Mouse (Mus musculus) intestine, embryonic 16.5 days (tissue): ENCODE data around the gene Zfp609. TPM values are rescaled to one million over a fixed set of nuclear protein-coding genes. Genes with fewer than 3 reads are reported as not detected.

Experiments used
- ATAC-seq: fragments of 200-750 bp; cut with Nextera tagmentation; 2 replicates; pipeline ENCODE4 v1.8.0; 2017; ENCODE audit warnings: moderate TSS enrichment, moderate library complexity
- H3K27ac ChIP-seq: fragments of 300-500 bp; sonication (generic); 2 replicates; pipeline ENCODE4 v1.5.1; 2014; ENCODE audit warnings: mild to moderate bottlenecking, low read length
- H3K27me3 ChIP-seq: fragments of 300-500 bp; sonication (generic); replicated peaks from 2 replicates; pipeline ENCODE4 v1.6.1; 2014; ENCODE audit warnings: low read length, control low read depth, mixed read lengths; ENCODE audit not compliant: control insufficient read depth, insufficient read depth
- H3K36me3 ChIP-seq: fragments of 300-500 bp; sonication (generic); 2 replicates; pipeline ENCODE4 v1.6.1; 2014; ENCODE audit warnings: low read length, control low read depth; ENCODE audit not compliant: control insufficient read depth, insufficient read depth
- H3K4me1 ChIP-seq: fragments of 300-500 bp; sonication (generic); 2 replicates; pipeline ENCODE4 v1.6.1; 2014; ENCODE audit warnings: low read length, control low read depth, mixed read lengths; ENCODE audit not compliant: control insufficient read depth, insufficient read depth
- H3K4me2 ChIP-seq: fragments of 300-500 bp; sonication (generic); 2 replicates; pipeline ENCODE4 v1.6.1; 2014; ENCODE audit warnings: low read depth, low read length, control low read depth
- H3K4me3 ChIP-seq: fragments of 300-500 bp; sonication (generic); 2 replicates; pipeline ENCODE4 v1.5.1; 2014; ENCODE audit warnings: mild to moderate bottlenecking, low read length
- H3K9ac ChIP-seq: fragments of 300-500 bp; sonication (generic); 2 replicates; pipeline ENCODE4 v1.6.1; 2014; ENCODE audit warnings: low read depth, low read length
- H3K9me3 ChIP-seq: fragments of 300-500 bp; sonication (generic); 2 replicates; pipeline ENCODE4 v1.6.1; 2016; ENCODE audit warnings: low read length, control low read depth; ENCODE audit not compliant: control insufficient read depth
- WGBS: fragments of 180-500 bp; shearing (Covaris S2); extraction: QIAGEN DNeasy Blood & Tissue Kit; methylation state at CpG from one replicate; pipeline ENCODE4 v1.1.7; 2014; 5-methylcytosine and 5-hydroxymethylcytosine counted together
- polyA plus RNA-seq: library from polyadenylated mRNA; unstranded; fragments of >200 nt; fragmentation: Nextera tagmentation; extraction: Ambion mirVana; gene quantifications from 2 replicates; pipeline ENCODE4 v1.2.1, GENCODE M21; 2015

Zfp609 gene
- 3.8 and 4.2 TPM in 2 replicates for polyA plus RNA-seq

DNA sequence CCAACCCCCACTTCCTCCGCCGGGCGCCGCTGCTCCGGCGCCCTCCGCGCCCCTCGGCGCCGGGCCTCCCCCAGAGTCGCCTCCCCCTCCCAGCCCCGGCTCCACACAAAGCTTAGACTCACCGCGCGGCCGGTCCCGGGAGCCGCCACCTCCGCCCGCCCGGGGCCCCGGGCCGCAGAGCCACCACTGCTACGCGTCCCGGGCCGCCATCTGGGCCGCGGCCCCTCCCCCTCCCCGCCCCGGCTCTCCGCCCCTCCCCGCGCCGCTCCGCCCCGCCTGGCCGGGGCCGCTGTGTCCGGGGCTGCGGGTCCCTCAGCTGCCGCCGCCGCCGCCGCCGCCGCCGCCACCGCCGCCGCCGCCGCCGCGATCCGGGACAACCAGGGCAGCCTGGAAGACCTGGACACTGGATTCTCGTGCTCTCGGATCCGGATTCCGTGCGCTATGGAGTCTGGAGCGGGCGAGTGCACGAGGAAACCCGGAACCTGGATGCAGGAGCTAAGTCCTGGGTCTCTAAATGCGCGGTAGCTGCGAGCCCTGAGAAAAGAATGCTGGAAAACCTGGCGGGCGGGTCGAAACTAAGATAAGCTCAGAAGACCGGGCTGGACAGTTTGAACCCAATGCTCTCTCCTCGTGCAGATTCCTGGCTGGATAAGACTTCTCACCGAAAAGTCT lies at the start of gene Zfp609:
Zfp609 (minus strand) TSS at position 221 of the 672 bp plus-strand sequence.
- Histone ChIP-seq H3K4me2 (peak within 1 kb of the TSS; percentile 86), H3K4me3 (peak within 1 kb of the TSS; percentile 88), H3K27ac (peak within 1 kb of the TSS; percentile 99), H3K9ac (peak within 1 kb of the TSS; percentile 94), H3K4me1 (peaks cover 34% of the 10 kb centered on the region), H3K36me3 (no peaks in the 10 kb centered on the region), H3K9me3 (no peaks in the 10 kb centered on the region), H3K27me3 (no peaks in the 10 kb centered on the region)
- WGBS, result under 1% methylated on average over 69 of the region's 76 CpGs
- peak; percentile 88 for ATAC-seq

- H3K4me2 ChIP-seq, result no peak overlapping the region
- no peaks in the 10 kb centered on the region for H3K9me3 ChIP-seq
- H3K4me1 ChIP-seq, result no peaks in the 10 kb centered on the region
- no peak overlapping the region for H3K27ac ChIP-seq
- H3K4me3 ChIP-seq, result no peak overlapping the region
- H3K27me3 ChIP-seq, result no peaks in the 10 kb centered on the region
- no peak for ATAC-seq
- 79% methylated on average over 1 of the region's 1 CpGs for WGBS
- H3K9ac ChIP-seq, result no peak overlapping the region
- no peaks in the 10 kb centered on the region; the same call in 1 of the 2 replicates for H3K36me3 ChIP-seq
Measured at GRCm38 (mm10) chr9:65859656-65860055, 32.3 kb upstream of the Zfp609 start.

DNA sequence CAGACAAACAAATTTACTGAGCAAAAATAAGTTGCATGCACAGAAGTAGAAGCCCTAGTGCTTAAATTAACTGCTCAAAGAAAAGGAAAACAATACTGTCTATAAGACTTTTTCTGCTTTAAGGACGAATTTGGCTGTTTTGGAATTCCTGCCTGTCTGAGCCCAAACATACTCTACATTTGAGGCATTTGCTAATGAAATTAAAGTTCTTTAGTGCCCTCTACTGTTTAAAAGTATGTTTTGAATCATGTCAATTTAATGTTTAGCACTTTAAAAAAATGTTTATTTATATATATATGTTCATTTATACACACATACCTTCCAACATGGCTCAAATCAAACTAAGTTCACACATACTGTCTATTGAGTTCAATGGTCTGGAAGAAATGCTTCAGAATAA lies 22.8 kb upstream of the Zfp609 start:
- H3K4me1 ChIP-seq, result no peaks in the 10 kb centered on the region
- H3K4me2 ChIP-seq, result no peak overlapping the region
- H3K36me3 ChIP-seq, result no peaks in the 10 kb centered on the region
- 12% methylated on average over 1 of the region's 1 CpGs for WGBS
- no peaks in the 10 kb centered on the region for H3K9me3 ChIP-seq
- no peak for ATAC-seq
- H3K27me3 ChIP-seq, result no peaks in the 10 kb centered on the region
- no peak overlapping the region for H3K27ac ChIP-seq
- H3K4me3 ChIP-seq, result no peak overlapping the region
- no peak overlapping the region for H3K9ac ChIP-seq

DNA sequence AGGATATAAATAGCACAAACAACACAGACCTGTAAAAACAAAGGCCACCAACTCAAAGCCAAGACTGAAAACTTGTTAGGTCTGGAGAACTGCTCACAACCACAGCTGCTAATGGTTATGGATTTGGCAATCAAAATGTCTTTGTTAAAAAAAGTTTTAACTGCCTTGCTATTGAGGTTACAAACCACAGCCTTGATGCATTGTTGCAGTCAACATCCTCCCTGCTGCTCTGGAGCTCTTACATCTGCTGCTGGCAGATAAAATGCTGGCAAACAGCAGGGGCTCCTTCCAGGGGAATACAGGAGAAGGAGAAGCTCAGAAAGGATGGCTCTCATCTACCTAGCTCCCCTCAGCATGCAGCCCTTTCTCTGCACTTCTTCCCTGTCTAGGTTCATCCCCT lies 20.8 kb upstream of the Zfp609 start:
- H3K27me3 ChIP-seq, result no peaks in the 10 kb centered on the region
- peaks cover 4% of the 10 kb centered on the region for H3K4me1 ChIP-seq
- H3K36me3 ChIP-seq, result no peaks in the 10 kb centered on the region
- H3K4me2 ChIP-seq, result no peak overlapping the region
- H3K9me3 ChIP-seq, result no peaks in the 10 kb centered on the region
- no peak for ATAC-seq
- no peak overlapping the region for H3K4me3 ChIP-seq
- no peak overlapping the region for H3K27ac ChIP-seq
- H3K9ac ChIP-seq, result no peak overlapping the region

DNA sequence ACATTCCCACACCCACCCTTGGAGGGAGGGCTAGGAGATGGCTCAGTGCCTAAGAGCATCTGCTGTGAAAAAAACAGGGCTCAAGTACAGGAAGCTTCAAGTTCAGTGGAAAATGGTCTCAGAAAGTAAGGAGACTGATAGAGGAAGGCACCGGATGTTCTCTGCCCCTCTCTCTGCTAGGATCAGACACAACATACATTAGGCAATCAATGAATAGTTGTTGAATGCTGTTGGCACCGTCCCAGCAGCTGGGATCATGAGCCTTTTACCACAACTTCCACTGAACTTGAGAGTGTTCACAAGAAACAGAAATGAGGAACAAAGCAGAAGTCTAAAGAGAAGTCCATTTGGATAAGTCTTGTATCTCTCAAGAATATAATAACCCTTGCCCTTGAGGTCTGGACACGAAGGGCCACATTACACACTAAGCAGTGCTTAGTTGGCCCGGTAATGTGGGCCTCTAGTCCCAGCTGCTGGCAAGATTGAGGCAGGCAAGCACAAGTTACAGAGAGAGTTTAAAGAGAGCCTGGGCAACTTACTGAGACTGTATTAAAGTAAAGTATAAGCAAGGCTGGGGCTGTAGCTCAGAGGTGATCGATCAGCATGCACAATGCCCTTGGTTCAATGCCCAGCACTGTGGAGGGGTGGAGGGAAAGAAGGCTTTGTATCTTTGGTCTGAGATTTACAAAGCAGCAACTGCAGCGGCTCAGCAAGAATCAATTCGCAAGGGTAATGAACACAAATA lies 17.2 kb upstream of the Zfp609 start:
- Histone ChIP-seq H3K4me2 (no peak overlapping the region), H3K27me3 (no peaks in the 10 kb centered on the region), H3K4me1 (peaks cover 4% of the 10 kb centered on the region), H3K9ac (no peak overlapping the region; the same call in 1 of the 2 replicates), H3K4me3 (no peak overlapping the region), H3K27ac (0 out of 2 replicates have a peak overlapping the region, but pooled peaks have one; percentile 31), H3K36me3 (no peaks in the 10 kb centered on the region), H3K9me3 (no peaks in the 10 kb centered on the region)
- WGBS, result 73% methylated on average over 7 of the region's 7 CpGs
- ATAC-seq, result no peak

DNA sequence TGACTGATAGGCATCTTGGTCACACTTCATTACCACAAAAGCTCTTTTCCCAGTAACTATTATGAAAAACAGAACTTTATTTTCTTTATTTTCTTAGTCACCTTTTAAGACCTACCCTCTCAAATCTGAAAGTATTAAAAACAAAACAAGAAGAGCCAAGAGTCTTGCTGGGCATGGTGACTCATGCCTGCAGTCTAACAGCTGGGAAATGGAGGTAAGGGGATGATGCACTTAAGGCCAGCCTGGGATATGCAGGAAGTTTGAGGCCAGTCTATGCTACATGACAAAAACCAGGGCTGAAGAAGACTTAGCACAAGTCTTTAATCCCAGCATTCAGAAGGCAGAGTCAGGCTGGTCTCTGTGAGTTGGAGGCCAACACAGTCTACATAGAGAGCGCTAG lies 12.5 kb upstream of the Zfp609 start:
- H3K4me1 ChIP-seq, result peaks cover 3% of the 10 kb centered on the region
- 97% methylated on average over 1 of the region's 1 CpGs for WGBS
- no peaks in the 10 kb centered on the region for H3K36me3 ChIP-seq
- no peak overlapping the region for H3K9ac ChIP-seq
- ATAC-seq, result no peak
- H3K27me3 ChIP-seq, result no peaks in the 10 kb centered on the region
- H3K27ac ChIP-seq, result no peak overlapping the region
- H3K4me2 ChIP-seq, result no peak overlapping the region
- no peaks in the 10 kb centered on the region for H3K9me3 ChIP-seq
- H3K4me3 ChIP-seq, result no peak overlapping the region

- Histone ChIP-seq H3K27me3 (no peaks in the 10 kb centered on the region), H3K9me3 (no peaks in the 10 kb centered on the region), H3K4me3 (no peak overlapping the region), H3K9ac (no peak overlapping the region), H3K27ac (no peak overlapping the region), H3K4me2 (no peak overlapping the region), H3K36me3 (no peaks in the 10 kb centered on the region), H3K4me1 (0 out of 2 replicates have a peak, but pooled peaks cover under 1% of the 10 kb centered on the region)
- no peak for ATAC-seq
Measured at GRCm38 (mm10) chr9:65836916-65837315, 9.6 kb upstream of the Zfp609 start.

- Histone ChIP-seq H3K9me3 (no peaks in the 10 kb centered on the region), H3K4me2 (no peak overlapping the region), H3K27ac (no peak overlapping the region), H3K27me3 (no peaks in the 10 kb centered on the region), H3K4me1 (0 out of 2 replicates have a peak, but pooled peaks cover 2% of the 10 kb centered on the region), H3K4me3 (no peak overlapping the region), H3K9ac (no peak overlapping the region), H3K36me3 (no peaks in the 10 kb centered on the region)
- ATAC-seq, result no peak
- WGBS, result 79% methylated on average over 10 of the region's 10 CpGs
Measured at GRCm38 (mm10) chr9:65834628-65835354, 7.4 kb upstream of the Zfp609 start.

DNA sequence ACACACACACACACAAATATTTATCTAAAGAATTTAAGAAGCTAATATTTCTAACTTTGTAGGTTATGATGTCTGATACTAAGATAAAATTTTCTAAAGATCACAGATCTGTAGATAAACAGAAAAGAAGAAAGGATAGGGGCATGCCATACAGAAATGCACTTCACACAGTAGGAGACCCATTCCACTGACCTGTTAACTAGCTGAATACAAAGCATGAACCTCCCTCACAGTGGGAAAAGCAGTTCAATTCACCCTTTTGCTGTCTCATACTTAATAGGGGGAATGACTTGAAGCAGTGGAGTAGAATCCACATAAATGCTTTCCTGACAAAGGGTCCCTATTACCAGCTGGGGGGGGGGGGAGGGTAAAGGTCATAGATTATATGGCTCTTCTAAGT lies 6.3 kb upstream of the Zfp609 start:
- Histone ChIP-seq H3K4me1 (peaks cover 3% of the 10 kb centered on the region; the same call in 1 of the 2 replicates), H3K9ac (no peak overlapping the region), H3K9me3 (no peaks in the 10 kb centered on the region), H3K4me3 (no peak overlapping the region), H3K4me2 (no peak overlapping the region), H3K27me3 (no peaks in the 10 kb centered on the region), H3K27ac (no peak overlapping the region), H3K36me3 (no peaks in the 10 kb centered on the region)
- no peak for ATAC-seq
